Mouse (Mus musculus) sigmoid colon, adult 10 weeks (tissue): ENCODE data around the gene Ccs. TPM values are rescaled to one million over a fixed set of nuclear protein-coding genes. Genes with fewer than 3 reads are reported as not detected.

ENCODE experiments used
- polyA plus RNA-seq: library from polyadenylated mRNA; stranded (reverse); fragments of 350-450 nt; fragmentation: Illumina TruSeq; extraction: RNeasy Lipid Tissue Mini Kit (QIAGEN cat#74804); gene quantifications from one replicate; pipeline ENCODE4 v1.2.3, GENCODE M21; 2014; ENCODE audit warnings: low read depth, low replicate concordance

The Ccs gene
- polyA plus RNA-seq: 1.9 TPM

DNA sequence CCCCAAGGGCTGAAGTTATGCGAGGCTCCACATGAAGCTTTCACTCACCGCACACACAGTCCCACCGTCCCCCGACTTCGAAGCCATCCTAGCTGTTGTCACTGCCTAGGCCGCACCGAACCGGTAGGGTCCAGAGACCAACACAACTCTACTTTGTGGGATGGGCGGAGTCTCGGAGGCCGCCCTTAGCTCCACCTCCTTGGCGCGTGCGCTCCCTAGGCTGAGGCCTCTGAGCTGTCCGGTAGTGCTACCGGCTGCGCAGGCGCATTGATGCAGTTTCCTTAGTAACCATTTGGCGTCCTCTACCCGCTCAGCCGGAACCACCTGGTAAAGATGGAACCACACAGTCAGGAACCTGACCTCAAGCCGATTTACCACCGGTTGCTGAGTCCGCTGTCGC, at the start of gene Ccs, which contains the start of gene Ccdc87:
TSS of gene Ccs (minus strand) at position 184 of the 400 bp plus-strand sequence.
TSS of gene Ccdc87 (plus strand) at position 218 of the 400 bp plus-strand sequence.

DNA sequence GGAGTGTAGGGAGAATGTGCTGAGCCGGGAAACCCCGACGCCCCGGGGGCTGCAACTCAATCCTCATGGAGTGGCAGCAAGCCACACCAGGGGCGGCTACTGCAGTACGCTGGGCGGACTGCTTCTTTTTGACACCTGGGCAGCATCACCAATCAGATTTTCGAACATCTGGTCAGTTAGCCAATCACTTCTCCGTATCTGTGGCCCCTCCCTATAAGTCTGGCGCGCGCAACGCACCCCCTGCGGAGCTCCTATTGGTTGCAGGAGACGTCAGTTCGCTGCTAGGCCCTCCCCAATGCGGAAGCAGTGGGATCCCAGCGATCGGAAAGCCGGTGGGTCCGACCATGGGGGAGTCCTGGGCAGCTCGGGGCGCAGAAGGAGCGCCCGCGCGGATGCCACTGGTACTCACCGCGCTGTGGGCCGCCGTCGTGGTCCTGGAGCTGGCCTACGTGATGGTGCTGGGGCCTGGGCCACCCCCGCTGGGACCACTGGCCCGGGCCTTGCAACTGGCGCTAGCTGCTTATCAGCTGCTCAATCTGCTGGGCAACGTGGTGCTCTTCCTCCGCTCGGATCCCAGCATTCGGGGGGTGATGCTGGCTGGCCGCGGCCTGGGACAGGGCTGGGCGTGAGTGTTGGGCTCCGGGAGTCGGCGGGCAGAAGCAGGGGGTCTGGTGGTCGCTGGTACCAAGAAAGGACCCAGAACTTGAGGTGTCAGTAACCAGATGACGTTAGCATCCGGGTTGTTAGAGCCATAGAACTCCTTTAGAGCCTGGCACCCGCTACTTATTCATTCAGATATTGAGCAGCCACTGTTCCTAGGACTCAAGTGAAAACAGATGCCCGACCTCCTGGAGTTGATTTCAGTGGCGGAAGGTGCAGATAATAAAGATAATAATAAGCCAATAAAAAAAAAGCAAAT, 39.5 kb upstream of the Ccs start, which contains the start of gene Zdhhc24:
TSS of gene Zdhhc24 (plus strand) at position 264 of the 919 bp plus-strand sequence.

GRCm38 (mm10) chr19:4877785-4878184, 38.7 kb upstream of the Ccs start, which contains the start of gene Actn3:
Actn3 (minus strand) TSS chr19:4877909.

DNA sequence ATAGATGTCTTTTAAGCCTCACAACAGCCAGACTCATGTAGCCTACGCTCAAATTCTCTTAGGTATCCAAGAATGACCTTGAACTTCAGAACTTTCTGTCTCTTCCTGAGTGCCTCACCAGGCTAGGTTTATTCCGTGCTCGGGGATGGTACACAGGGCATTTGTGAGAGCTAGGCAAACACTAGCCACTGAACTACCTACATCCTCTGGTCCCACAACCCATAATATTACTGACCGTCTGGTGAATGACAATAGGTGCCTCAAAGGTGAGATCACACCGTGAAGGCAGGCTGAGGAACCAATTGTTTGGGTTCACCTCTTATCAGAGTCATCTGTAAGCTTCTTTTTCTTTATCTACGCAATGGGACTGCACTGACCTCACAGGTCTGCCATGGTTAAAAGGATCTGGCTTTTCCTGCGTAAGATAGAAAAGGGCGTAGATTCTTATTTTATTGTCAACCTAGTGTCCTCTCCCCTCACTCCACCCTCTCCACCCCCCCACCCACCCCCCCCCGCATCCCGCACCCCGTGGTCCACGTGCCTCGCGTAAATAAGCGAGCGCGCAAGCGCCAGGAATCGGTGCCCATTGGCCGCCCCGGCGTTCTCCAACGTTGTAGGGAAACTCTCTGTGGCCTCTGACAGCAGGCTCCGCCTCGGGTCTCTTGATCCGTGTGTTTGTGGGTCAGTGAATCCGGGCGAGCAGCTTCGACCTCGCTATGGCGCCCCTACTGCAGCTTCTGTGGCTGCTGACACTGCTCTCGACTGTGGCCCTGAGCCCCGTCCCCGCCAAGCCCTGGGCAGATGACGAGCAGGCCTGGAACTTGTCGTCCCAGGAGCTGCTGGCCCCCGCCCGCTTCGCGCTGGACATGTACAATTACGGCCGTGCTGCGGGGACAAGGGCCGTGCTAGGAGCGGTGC, 15.7 kb upstream of the Ccs start, which contains the start of gene Ctsf:
TSS of gene Ctsf (plus strand) at position 579 of the 918 bp plus-strand sequence.

GRCm38 (mm10) chr19:4811063-4811908, 27.8 kb downstream of the Ccs start, which contains the start of the genes Gm21992 and Rbm14:
Gm21992 (minus strand) TSS chr19:4811612.
Rbm14 (minus strand) TSS chr19:4811634.

GRCm38 (mm10) chr19:4793831-4794422, 45.2 kb downstream of the Ccs start, which contains the start of gene Rbm4:
Rbm4 (minus strand) TSS chr19:4793901.

Other genes starting within 250 kb of the Ccs start
- gene Lrfn4, start 223.7 kb downstream of the Ccs start, polyA plus RNA-seq: not detected
- gene Rce1, start 213.7 kb downstream of the Ccs start, polyA plus RNA-seq: 5.1 TPM
- gene Gm960, start 140.7 kb downstream of the Ccs start, polyA plus RNA-seq: not detected
- gene Sptbn2, start 128.2 kb downstream of the Ccs start, polyA plus RNA-seq: 0.35 TPM
- gene Rbm4b, start 82.8 kb downstream of the Ccs start, polyA plus RNA-seq: 9.8 TPM
- gene Rbm4, start 45.4 kb downstream of the Ccs start, polyA plus RNA-seq: 18.8 TPM
- gene Gm21992, start 27.7 kb downstream of the Ccs start, polyA plus RNA-seq: 6.3 TPM
- 7.5 TPM for gene Rbm14, start 27.7 kb downstream of the Ccs start, polyA plus RNA-seq
- 0.32 TPM for gene Ccdc87, start within 50 bp of the Ccs start, polyA plus RNA-seq
- gene Ctsf, start 15.8 kb upstream of the Ccs start, polyA plus RNA-seq: 10.3 TPM
- not detected for gene Actn3, start 38.6 kb upstream of the Ccs start, polyA plus RNA-seq
- 23.1 TPM for gene Zdhhc24, start 39.3 kb upstream of the Ccs start, polyA plus RNA-seq
- 2.1 TPM for gene Bbs1, start 67.3 kb upstream of the Ccs start, polyA plus RNA-seq
- gene Dpp3, start 89.0 kb upstream of the Ccs start, polyA plus RNA-seq: 5.8 TPM
- gene Peli3, start 103.8 kb upstream of the Ccs start, polyA plus RNA-seq: 0.85 TPM
- 16.4 TPM for gene Mrpl11, start 122.8 kb upstream of the Ccs start, polyA plus RNA-seq
- 0.16 TPM for gene Npas4, start 151.0 kb upstream of the Ccs start, polyA plus RNA-seq
- gene Slc29a2, start 184.5 kb upstream of the Ccs start, polyA plus RNA-seq: not detected
- gene B4gat1, start 199.5 kb upstream of the Ccs start, polyA plus RNA-seq: 10.9 TPM
- 0.32 TPM for gene AC124502.3, start 199.6 kb upstream of the Ccs start, polyA plus RNA-seq
- 1.1 TPM for gene Brms1, start 202.0 kb upstream of the Ccs start, polyA plus RNA-seq
- gene Rin1, start 211.1 kb upstream of the Ccs start, polyA plus RNA-seq: 0.66 TPM
- 0.32 TPM for gene Cd248, start 228.7 kb upstream of the Ccs start, polyA plus RNA-seq
- gene Tmem151a, start 246.2 kb upstream of the Ccs start, polyA plus RNA-seq: not detected
- gene Yif1a, start 249.2 kb upstream of the Ccs start, polyA plus RNA-seq: 17.9 TPM